Mouse (Mus musculus) kidney, adult 11 months (tissue): ENCODE data around the gene Zfr2.

Experiments used
- DNase-seq: peaks from one replicate; pipeline ENCODE4 v3.0.0; 2022

Gene Zfr2

DNA sequence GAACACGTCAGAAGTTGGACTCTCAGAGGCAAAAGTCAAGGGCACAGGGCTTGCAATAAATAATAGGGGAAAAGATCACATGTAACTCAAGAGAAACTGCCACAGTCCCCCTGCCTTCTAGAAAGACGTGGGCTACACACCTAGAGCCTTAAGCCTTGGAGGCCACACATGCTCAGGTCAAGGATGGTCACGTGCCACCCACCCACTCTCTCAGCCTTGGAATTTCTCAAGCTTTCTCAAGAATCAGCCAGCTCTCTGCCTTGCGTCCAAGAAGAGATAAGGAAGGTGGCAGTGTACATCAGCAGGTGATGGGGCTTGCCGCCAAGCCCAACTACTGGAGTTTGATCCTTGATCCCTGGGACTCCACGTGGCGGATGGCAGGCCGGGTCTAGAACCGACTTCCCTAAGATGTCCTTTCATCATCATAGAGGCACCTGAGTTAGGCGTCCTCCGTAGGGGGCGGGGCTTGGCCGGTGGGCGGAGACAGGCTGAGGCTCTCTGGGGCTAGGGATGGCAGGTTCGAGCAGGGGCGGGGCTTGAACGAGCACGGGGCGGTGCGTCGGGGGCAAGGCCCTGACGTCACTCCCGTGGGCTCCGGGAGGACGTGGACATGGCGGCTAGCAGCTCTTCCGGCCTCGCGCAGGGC is at the start of gene Zfr2:
TSS of gene Zfr2 (plus strand) at position 576 of the 646 bp plus-strand sequence.
- DNase-seq, result peak; percentile 89

DNA sequence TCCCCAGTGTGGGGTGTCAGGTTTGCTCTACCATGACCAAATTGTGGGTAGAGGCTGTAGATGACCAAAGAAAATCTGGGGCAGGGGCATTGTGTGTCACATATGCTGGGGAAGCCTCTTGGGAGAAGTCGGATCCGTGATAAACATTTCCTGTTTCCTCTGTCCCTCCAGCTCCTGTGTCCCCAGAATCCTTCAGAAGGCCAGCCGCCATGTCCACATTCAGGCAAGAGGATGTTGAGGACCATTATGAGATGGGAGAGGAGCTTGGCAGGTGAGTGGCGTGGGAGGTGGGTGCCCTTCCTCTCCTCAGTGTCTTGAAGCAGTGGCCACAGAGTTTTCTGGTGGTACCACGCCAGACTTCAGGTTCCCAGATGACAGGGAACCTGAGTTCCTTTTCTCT is 49.1 kb upstream of the Zfr2 start, which contains the start of gene 4930442H23Rik:
TSS of gene 4930442H23Rik (minus strand) at position 45 of the 400 bp plus-strand sequence.
- no peak for DNase-seq

DNA sequence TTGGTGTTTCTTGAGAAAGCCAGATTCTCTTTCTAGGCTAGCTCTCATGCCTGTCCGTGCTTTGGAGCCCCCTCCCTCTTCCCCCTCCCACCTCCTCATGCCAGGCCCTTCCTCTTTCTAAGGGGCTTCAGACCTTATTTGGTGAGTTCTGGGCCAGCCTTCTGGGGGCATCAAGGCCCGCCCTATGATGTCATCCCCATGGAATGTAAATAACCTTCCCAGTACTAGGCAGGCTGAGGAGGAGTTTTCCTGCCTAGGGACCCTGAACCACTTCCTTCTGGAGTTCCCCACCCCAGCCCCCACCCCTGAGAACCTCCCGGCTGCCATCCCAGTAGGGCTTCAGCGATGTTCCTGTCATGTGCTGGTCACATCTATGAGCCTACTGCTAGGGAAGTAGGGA is 48.2 kb upstream of the Zfr2 start:
- DNase-seq, result no peak

DNA sequence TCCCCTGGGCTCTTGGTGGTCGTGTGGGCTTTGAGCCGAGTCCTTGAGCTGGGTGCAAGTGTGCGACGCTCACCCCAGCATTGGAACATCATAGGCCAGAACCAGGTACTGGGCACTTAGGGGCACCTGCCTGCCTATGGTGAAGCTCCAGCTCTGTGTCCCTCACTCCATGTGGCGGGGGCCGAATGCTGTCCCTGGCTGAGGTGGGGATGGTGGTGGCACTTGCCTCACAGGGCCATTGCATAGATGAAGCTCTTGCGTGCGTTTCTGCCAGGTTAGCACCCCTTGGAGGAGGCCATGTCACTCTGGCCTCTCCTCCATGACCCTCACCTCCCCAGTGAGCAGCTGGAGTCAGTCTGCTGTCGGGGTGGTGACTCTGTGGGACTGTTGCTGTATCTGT is 45.8 kb upstream of the Zfr2 start:
- DNase-seq, result no peak

DNA sequence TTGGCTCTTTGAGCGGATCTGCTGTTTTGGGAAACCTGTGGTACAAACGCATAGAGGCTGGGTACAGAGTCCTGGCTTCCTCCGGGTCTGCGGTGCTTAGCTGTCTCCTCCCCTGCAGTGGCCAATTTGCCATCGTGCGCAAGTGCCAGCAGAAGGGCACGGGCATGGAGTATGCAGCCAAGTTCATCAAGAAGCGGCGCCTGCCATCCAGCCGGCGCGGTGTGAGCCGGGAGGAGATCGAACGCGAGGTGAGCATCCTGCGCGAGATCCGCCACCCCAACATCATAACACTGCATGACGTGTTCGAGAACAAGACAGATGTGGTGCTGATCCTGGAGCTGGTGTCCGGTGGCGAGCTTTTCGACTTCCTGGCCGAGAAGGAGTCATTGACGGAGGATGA is 43.1 kb upstream of the Zfr2 start:
- no peak for DNase-seq

DNA sequence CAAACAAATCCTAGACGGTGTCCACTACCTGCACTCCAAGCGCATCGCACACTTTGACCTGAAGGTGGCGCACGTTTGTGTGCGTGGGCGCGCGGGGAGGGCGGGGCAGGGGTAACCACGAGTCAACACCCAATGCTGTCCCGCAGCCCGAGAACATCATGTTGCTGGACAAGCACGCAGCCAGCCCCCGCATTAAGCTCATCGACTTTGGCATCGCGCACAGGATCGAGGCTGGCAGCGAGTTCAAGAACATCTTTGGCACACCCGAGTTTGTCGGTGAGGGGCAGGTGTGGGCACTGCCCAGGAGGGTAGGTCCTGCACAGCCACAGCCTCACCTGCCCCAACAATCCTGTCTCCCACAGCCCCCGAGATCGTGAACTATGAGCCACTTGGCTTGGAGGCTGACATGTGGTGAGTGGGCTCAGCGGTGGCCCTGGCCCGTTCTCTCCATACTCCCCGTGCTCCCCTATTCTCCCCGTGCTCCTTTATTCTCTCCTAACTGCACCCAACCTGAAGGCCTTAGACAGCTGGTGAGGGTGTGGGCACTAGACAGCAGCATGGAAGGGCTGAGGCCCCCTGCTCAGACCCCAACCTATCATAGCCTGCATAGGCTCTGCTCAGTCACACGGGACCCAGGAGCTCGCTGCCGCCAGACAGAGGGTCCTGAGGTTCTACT is 42.6 kb upstream of the Zfr2 start:
- peak; percentile 29 for DNase-seq

DNA sequence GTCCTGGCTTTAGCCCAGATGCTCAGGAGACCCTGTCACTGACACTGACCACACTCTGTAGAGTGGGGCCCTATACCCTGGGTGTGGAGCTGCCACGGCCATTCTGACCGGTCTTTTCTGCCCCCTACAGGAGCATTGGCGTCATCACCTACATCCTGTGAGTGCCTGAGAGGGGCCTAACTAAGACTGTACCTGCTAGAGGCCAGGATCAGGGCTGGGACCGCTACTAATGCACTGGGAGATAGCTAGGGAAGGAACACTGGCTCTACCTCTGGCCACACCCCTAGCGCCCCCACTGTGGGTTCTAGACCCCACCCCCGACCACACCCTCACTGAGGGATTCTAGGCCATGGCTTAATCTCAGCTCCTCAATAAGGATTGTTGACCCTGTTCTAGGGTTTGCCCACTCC is 42.0 kb upstream of the Zfr2 start:
- peak; percentile 24 for DNase-seq

DNA sequence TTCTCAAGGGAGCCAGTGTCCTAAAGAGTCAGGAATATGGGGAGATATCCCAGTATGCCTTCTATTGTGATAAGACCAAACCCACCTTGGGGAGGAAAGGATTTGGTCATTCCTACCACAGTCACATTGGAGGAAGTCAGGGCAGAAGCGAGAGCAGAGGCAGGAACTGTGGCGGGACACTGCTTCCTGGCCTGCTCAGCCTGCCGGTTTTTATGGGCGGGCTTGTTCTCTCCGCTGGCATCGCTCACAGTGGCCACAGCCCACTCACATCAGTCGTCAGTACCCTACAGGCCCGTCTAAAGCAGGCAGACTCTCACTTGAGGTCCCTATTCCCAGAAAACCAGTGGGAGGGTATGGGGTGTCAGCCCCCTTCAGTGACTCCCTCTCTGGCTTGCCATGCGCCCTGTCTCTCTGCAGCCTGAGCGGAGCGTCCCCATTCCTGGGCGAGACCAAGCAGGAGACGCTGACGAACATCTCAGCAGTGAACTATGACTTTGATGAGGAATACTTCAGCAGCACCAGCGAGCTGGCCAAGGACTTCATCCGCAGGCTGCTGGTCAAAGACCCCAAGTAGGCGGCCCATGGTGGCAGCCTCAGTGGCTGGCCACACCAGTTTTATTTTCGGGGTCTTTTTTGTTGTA is 41.5 kb upstream of the Zfr2 start:
- peak; percentile 26 for DNase-seq

DNA sequence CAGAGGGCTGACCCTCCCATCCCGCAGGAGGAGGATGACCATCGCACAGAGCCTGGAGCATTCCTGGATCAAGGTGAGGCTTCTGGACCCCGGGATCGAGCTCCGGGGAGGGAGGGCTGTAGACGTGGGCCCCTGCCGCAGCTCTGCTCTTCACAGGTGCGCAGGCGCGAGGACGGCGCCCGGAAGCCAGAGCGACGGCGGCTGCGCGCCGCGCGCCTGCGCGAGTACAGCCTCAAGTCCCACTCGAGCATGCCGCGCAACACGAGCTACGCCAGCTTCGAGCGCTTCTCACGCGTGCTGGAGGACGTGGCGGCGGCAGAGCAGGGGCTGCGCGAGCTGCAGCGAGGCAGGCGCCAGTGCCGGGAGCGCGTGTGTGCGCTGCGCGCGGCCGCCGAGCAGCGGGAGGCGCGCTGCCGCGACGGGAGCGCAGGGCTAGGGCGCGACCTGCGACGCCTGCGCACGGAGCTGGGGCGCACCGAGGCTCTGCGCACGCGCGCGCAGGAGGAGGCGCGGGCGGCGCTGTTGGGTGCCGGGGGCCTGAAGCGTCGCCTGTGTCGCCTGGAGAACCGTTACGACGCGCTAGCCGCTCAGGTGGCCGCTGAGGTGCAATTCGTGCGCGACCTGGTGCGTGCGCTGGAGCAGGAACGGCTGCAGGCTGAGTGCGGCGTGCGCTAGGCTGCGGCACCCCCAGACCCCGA is 40.5 kb upstream of the Zfr2 start:
- peak; percentile 83 for DNase-seq

DNA sequence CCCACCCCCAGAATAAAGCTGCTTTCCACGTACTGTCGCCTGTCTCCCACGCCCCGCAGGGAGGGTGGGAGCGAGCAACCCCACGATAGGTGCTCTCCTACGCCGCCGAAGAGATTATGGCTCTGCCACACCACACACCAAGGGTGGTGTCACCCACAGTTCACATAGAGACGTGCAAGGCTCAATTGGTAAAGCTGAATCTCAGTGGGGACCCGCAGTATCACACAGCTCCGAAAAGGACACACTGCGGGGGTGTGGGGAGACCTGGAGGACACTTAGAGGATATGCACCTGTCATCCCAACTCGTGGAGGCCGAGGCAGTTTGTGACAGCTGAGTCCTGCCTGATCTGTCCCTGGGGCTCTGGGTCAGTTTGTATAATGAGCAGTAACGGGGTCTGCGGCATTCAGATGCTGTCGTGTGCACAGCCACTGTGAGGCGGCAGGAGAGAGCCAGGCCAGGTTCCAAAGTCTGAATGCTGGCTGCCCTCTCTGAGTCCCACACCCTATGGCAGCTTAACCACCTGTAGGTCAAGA is 39.9 kb upstream of the Zfr2 start:
- DNase-seq, result peak; percentile 55

DNA sequence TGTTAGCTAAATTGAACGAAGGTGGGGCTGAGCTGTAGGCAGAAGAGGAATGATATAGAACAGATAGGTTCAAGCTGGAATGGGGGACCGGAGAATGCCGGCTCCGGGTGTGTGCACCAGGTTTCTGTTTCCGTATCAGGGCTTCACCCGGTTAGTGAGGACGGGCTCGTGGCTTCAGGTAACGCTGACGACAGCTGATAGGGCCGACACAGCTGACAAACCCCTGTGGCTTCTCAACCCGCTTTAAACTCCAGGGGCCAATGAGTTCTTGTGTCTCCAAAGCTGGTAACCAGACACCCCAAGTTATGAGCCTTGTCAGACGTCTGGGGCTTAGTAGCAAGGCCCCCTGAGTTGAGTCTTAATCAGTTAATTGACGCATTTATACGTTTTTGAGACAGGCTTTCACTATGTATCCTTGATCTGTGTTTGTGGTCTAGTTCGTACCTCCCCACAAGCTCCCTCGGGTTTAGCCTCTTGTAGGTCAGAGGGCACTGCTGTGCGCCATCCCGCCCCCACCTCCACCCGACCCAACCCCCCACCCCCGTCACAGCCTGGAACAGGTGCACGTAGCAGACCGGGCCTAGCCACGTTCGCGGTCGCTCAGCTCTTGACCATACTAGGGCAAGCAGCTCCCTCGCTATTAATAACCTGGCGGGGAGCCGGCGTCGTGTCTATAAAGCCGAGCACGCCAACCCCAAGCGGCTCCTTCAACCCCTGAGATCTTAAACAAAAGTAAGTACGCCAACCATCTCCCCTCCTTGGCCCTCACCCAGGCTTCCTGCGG is 38.8 kb upstream of the Zfr2 start:
- no peak for DNase-seq

DNA sequence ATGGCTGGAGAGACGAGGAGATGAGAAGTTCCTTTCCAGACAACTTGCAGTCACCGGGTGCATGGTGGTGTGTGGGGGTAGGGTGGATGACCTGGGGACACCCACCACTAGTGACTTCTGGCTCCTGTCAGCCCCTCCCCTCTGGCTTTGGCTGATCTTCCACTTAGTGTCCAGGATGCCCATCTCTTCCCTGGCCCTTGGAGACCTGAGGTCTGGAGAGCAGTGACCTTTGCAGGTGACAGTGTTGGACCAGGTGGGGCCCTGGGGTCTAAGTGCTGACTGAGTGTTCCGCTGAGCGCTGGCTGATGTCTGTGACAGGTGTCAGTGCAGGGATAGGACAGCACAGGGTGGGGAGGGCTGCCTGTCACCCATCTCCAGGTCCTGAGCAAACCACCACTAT is 37.7 kb upstream of the Zfr2 start:
- DNase-seq, result no peak

DNA sequence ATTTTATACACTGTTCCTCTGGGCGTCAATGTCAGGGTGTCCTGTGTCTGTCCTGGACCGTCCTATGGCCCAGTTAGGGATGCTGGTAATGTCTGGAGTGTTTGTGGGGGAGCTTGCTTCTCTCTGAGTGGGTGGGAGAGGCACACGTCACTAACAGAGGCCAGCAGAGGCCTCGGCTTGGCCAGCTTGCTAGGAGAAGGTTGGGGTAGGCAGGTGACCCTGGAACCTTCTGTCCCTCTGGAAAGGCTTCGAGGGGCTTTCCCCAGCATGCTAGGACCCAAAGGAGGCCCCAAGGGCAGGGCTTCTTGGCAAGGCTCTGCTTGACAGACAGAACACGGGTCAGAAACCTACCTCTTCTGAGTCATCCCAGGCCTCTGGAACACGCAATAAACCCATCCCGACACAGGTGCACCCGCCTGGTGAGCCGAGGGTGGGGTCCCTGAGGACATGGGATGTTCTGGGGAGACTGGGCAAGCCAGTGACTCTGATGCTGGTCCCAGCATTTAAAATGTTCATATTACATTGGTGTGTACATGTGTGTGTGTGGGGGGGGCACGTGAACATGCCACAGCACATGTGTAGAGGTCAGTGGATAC is 36.4 kb upstream of the Zfr2 start:
- DNase-seq, result no peak

DNA sequence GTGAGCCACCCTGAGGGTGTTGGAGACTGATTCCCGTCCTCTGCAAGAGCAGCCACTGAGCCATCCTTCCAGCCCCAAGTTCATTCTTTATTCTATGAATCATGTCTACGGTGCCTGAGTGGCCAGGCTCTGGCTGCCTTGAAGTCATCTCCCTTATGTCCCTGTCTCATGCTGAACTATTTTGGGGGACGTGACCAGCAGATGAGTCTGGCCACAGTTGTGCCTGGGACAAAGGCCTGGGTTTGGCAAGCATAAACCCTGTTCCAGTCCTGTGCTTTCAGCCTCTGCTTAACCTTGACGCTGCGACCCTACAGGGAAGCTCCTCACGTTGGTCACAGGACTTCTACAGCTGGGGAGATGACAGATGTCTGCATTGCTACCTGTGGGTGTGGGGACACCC is 35.6 kb upstream of the Zfr2 start:
- DNase-seq, result no peak

DNA sequence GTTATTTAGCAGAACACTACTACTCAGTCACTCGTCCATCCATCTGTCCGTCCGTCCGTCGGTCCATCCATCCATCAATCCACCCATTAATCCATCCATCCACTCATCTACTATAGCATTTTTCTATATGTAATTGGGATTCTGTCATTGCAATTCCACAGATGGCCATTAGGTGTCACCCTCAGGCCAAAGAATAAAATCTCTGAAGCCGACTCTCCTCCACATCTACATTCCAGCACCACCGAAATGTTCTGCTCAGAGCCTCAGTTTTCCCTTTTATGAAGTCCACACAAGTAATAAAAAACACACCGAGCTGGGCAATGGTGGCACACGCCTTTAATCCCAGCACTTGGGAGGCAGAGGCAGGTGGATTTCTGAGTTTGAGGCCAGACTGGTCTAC is 34.7 kb upstream of the Zfr2 start:
- DNase-seq, result peak; percentile 30

DNA sequence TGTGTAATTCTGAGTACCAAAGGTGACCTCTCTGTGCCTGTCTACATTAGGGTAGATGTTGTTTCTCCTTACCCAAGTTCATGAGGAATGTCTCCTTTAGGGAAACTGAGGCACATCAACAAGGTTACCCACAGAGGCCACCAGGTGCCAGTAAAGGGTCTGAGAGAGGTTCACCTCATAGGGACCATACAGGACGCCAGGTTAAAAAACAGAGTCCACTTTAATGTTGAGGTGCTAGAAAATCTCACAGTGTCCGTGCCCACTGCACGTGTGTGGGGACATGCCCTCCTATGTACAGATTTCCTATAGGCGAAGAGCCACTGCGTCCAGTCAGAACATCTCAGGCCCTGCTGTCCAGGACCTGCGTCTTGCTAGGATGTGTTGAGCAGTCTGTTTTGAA is 34.0 kb upstream of the Zfr2 start:
- DNase-seq, result no peak

DNA sequence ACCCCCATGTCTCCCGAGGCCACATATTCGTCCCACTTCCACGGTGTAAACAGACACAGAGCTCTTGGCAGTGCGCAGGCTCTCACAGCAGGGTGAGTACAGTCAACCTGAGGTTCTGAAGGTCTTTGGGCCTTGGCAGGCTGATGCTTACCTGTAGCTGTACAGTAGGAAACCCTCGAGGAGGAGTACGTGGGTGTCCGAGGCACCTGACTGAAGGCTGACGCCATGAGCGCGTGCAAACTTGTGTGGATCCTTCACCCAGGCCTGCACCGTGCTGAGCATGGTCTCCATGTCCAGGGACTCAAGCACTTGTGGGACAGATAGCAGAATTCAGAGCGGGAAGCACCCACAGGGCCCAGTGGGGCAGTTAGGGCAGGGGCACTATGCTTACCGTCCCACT is 32.8 kb upstream of the Zfr2 start:
- no peak for DNase-seq

DNA sequence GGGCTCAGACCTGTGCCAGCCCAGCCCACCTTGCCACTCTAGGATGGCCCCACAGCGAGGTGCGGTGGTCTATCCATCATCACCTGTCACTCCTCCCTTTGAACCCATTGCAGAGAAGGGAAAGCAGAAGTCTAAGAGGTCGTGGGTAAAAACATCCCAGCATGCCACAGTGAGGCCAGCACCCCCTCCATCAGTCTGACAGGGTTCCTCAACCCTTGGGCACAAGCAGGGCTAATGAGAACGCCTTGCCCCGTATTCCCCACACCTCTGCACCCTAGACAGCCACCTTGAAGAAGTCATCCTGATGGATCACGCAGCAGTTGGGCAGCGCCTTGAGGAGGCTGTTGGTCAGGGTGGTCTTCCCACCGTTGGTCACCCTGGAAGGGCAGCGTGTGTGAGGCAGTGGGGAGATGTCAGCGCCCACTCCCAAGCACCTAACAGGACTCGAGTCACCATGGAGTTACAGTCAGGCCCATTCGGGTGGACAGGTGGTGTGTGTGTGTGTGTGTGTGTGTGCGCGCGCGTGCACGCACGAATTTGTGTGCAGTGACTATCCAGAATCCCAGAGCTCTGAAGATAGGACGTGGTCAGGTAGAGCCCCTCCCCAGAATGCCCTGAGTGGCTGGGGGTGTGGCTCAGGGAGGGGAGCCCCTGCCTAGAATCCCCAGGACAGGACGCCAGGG is 32.2 kb upstream of the Zfr2 start:
- DNase-seq, result no peak

DNA sequence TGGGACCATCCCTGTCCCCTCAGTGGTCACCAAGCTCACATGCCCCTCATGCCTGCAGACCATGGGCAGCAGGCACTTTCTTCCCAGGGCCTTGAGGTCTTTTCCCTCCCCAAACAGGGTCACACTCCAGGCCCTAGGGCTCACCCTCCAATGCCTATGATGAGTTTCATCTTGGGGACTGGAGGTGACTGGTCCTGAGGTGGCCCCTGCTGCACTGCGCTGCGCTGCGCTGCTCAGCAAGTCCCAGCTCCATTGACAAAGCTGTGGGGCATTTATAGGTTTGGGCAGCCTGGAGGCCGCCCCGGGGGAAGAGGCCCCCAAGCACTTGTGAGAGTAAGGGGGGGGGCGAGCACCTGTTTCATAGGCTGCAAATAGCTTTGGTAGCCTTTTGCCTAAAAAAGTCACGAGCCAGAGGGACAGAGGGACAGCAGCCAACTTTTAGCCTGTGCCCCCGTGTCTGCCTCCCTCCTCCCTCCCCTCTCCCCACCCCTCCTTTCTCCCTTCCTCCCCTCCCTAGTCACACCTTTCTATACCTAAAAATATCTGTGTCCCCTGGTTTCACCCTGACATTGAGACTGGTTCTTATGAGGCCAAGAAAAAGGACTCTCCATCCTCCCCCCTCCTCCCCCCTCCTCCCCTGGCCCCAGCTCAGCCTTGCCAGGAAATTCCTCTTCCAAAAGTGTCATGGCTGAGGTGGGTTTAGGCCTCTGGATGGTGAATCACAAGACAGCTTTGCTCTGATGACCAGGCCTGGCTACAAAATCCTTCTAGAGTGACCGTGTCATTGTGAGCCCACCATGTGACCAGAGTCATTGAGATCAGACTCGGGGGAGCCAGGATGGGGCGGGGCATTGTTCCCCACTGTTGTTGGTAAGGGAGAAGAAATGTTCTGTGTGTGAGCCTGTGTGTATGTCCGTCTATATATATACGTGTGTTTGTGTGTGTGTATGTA is 30.9 kb upstream of the Zfr2 start, which contains the start of gene Nmrk2:
TSS of gene Nmrk2 (minus strand) at position 245 of the 952 bp plus-strand sequence.
- DNase-seq, result no peak
